Mouse (Mus musculus): Measurements from ENCODE around the gene Kcnk1.

GRCm38 (mm10) chr8:126032776-126033175, 37.8 kb downstream of the Kcnk1 start:
- TF ChIP-seq MYOD1 (IDR thresholded peaks at IDR 0.05; ENCODE audit: control insufficient read depth, insufficient read length, low read depth) (no peak), CTCF (IDR thresholded peaks at IDR 0.05; ENCODE audit: control insufficient read depth, insufficient read depth, insufficient read length) (no peak), USF1 (IDR thresholded peaks at IDR 0.05; ENCODE audit: low read depth) (no peak)

Data from C2C12 (cell line).